Mouse (Mus musculus): ENCODE data around the gene N4bp1. TPM values are rescaled to one million over a fixed set of nuclear protein-coding genes. Genes with fewer than 3 reads are reported as not detected.

The N4bp1 gene
- polyA plus RNA-seq, 1 experiment from 2014 or later: 9.6 TPM

DNA sequence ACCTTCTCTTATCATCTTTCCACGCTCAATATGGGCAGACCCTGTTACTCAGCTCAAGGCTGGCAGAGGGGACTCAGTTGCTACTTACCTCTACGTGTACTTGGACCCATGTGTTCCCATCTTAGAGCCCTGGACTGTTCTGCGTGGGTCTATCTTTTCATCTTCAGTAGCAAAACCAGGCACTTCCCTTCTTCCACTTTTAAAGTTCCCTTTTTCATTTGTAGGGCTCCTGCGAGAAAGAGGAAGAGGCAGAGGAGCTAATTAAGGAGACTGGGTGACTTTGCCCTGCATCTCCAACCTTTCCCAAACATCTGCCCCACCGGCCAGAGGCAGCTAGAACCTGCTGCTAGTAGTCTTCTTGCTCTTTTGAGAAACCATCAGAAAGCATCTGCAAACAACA, 35.9 kb upstream of the N4bp1 start:
- no peak overlapping the region for H3K27ac ChIP-seq (ENCODE audit: low read depth, low read length)
- peaks cover 10% of the 10 kb centered on the region for H3K4me1 ChIP-seq (ENCODE audit: control insufficient read depth, insufficient read depth, low read length)
- H3K9ac ChIP-seq (ENCODE audit: low read depth, low read length): no peak overlapping the region
- H3K27me3 ChIP-seq (ENCODE audit: control insufficient read depth, insufficient read depth, low read length): no peaks in the 10 kb centered on the region
- 17% methylated on average over 5 of the region's 5 CpGs for WGBS (ENCODE audit: insufficient replicate concordance)
- no peak for ATAC-seq (replicated peaks; ENCODE audit: insufficient number of reproducible peaks, low FRiP score, low TSS enrichment)
- no peaks in the 10 kb centered on the region for H3K9me3 ChIP-seq (replicated peaks; ENCODE audit: control insufficient read depth, low read length)
- no peak overlapping the region for H3K4me3 ChIP-seq (ENCODE audit: low read depth, low read length)
- no peak overlapping the region for H3K4me2 ChIP-seq
- H3K36me3 ChIP-seq (ENCODE audit: control insufficient read depth, insufficient read depth, low read length): no peaks in the 10 kb centered on the region

DNA sequence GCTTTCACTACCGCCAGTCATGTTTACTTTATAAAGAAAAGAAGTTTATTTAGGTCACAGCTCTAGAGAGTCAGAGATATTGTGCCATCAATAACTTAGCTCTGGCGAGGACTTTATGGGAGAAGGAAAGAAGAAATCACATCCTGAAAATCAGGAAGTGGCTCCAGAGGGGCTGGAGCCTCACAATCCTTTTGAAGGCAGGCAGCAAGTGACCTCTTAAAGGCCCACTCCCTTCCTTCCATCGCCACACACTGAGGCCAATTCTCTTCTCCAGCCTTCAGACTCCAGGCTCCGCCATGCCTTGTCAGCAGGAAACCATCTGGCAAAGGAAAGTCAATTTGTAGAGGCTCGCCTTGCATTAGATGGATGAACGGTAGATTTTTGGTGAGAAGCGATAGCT, 35.4 kb upstream of the N4bp1 start:
- Histone ChIP-seq H3K9me3 (replicated peaks; ENCODE audit: control insufficient read depth, low read length) (no peaks in the 10 kb centered on the region), H3K27me3 (ENCODE audit: control insufficient read depth, insufficient read depth, low read length) (no peaks in the 10 kb centered on the region), H3K27ac (ENCODE audit: low read depth, low read length) (no peak overlapping the region), H3K9ac (ENCODE audit: low read depth, low read length) (no peak overlapping the region), H3K36me3 (ENCODE audit: control insufficient read depth, insufficient read depth, low read length) (no peaks in the 10 kb centered on the region), H3K4me1 (ENCODE audit: control insufficient read depth, insufficient read depth, low read length) (peaks cover 10% of the 10 kb centered on the region), H3K4me3 (ENCODE audit: low read depth, low read length) (no peak overlapping the region), H3K4me2 (no peak overlapping the region)
- no peak for ATAC-seq (replicated peaks; ENCODE audit: insufficient number of reproducible peaks, low FRiP score, low TSS enrichment)
- 19% methylated on average over 7 of the region's 7 CpGs for WGBS (ENCODE audit: insufficient replicate concordance)

DNA sequence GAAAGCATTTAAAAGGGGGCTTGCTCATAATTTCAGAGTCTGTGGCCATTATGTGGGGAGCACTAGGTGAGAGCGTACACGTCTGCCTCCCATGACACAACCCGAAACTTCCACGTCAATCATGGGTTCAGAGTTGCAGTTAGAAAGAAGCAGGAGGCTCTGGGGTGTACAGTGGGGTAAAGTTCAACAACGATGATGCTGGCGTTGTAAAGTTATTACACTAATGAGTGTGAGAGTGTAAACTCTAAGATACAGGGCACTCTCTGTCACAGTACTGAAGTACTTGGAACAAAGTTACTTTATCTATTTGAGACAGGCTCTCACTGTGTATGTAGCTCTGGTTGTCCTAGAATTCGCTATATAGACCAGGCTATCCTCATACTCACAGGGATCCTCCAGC, 35.0 kb upstream of the N4bp1 start:
- Histone ChIP-seq H3K9ac (ENCODE audit: low read depth, low read length) (no peak overlapping the region), H3K27me3 (ENCODE audit: control insufficient read depth, insufficient read depth, low read length) (no peaks in the 10 kb centered on the region), H3K4me1 (ENCODE audit: control insufficient read depth, insufficient read depth, low read length) (peaks cover 10% of the 10 kb centered on the region), H3K36me3 (ENCODE audit: control insufficient read depth, insufficient read depth, low read length) (no peaks in the 10 kb centered on the region), H3K4me2 (no peak overlapping the region), H3K9me3 (replicated peaks; ENCODE audit: control insufficient read depth, low read length) (no peaks in the 10 kb centered on the region), H3K4me3 (ENCODE audit: low read depth, low read length) (no peak overlapping the region), H3K27ac (ENCODE audit: low read depth, low read length) (no peak overlapping the region; the same call in 1 of the 2 replicates)
- no peak for ATAC-seq (replicated peaks; ENCODE audit: insufficient number of reproducible peaks, low FRiP score, low TSS enrichment)
- WGBS (ENCODE audit: insufficient replicate concordance): 77% methylated on average over 7 of the region's 7 CpGs

DNA sequence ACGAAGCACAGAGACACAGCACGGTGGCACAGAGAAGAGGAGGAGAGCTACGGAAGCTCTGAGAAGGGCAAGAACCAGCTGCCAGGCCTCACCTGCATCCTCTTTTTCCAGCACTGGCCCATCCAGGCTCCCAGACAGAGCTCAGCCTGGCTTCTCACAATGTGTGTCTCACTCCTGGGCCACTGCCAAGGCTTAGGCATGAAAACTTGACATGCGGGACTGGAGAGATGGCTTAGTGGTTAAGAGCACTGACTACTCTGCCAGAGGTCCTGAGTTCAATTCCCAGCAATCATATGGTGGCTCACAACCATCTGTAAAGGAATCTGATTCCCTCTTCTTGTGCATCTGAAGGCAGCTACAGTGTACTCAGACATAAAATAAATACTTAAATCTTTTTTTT, 34.2 kb upstream of the N4bp1 start:
- WGBS (ENCODE audit: insufficient replicate concordance): 77% methylated on average over 4 of the region's 4 CpGs
- Histone ChIP-seq H3K27me3 (ENCODE audit: control insufficient read depth, insufficient read depth, low read length) (no peaks in the 10 kb centered on the region), H3K9ac (ENCODE audit: low read depth, low read length) (no peak overlapping the region), H3K27ac (ENCODE audit: low read depth, low read length) (no peak overlapping the region), H3K9me3 (replicated peaks; ENCODE audit: control insufficient read depth, low read length) (no peaks in the 10 kb centered on the region), H3K36me3 (ENCODE audit: control insufficient read depth, insufficient read depth, low read length) (no peaks in the 10 kb centered on the region), H3K4me2 (no peak overlapping the region), H3K4me1 (ENCODE audit: control insufficient read depth, insufficient read depth, low read length) (peaks cover 10% of the 10 kb centered on the region), H3K4me3 (ENCODE audit: low read depth, low read length) (no peak overlapping the region)
- no peak for ATAC-seq (replicated peaks; ENCODE audit: insufficient number of reproducible peaks, low FRiP score, low TSS enrichment)

DNA sequence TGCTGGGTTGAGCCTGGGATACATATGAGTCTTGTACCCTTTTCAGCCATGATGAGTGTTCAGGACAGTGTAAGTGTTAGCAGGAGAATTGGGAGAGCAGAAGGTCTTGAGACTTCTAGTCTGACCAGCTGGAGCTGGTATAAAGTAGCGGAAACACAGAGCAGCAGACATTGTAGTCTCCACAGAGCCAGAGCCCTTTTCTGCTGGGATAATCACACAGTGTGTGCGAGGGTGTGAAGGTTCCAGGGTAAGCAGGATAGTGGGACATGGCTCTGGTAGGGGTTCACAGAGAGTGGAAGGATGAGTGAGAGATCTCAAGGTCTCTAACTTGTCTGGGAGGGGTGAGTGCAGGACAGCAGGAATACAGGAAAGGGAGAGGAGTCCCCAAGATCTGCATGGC, 33.0 kb upstream of the N4bp1 start:
- Histone ChIP-seq H3K36me3 (ENCODE audit: control insufficient read depth, insufficient read depth, low read length) (no peaks in the 10 kb centered on the region), H3K9ac (ENCODE audit: low read depth, low read length) (no peak overlapping the region), H3K27ac (ENCODE audit: low read depth, low read length) (no peak overlapping the region), H3K9me3 (replicated peaks; ENCODE audit: control insufficient read depth, low read length) (no peaks in the 10 kb centered on the region), H3K4me2 (no peak overlapping the region), H3K4me1 (ENCODE audit: control insufficient read depth, insufficient read depth, low read length) (peaks cover 8% of the 10 kb centered on the region; the same call in 1 of the 2 replicates), H3K4me3 (ENCODE audit: low read depth, low read length) (no peak overlapping the region), H3K27me3 (ENCODE audit: control insufficient read depth, insufficient read depth, low read length) (no peaks in the 10 kb centered on the region)
- 85% methylated on average over 2 of the region's 2 CpGs for WGBS (ENCODE audit: insufficient replicate concordance)
- no peak for ATAC-seq (replicated peaks; ENCODE audit: insufficient number of reproducible peaks, low FRiP score, low TSS enrichment)

DNA sequence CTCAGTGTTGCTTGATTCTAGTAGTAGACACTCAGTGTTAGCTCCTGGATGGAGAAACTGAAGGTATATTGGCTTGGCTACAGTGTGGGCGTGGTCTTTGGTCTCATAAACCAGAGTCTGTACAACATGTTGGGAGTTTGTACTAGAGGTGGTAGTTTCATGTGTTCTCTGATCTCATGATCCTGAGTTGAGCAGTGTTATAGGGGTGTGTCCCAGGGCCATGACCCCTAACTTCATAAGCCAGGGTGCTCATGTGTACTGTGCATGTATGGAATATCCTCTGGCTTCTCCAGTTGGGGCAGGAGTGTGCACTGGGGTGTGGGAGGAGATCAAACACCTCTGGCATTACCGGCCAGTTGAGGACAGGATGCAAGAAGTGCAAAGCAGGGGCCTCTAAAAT, 32.6 kb upstream of the N4bp1 start:
- no peaks in the 10 kb centered on the region for H3K9me3 ChIP-seq (replicated peaks; ENCODE audit: control insufficient read depth, low read length)

DNA sequence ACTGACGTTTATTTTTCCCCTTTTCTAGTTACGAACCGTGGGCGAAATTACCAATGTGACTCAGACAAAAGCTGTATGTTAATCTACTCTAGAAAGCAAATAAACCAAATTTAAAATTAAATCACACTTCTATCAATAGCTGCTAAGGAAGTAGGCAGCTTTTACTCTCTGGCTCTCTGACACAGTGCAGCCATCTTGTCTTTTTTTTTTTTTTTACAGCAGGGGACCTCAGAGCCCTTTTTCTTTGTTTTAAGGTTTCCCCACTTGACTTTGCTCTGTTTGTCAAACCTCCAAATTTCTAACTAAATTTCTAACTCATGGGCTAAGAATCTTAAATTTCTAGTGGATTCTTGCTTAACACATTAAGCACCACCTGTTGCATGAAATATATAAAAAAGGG, 31.3 kb upstream of the N4bp1 start:
- H3K27ac ChIP-seq (ENCODE audit: low read depth, low read length): no peak overlapping the region
- H3K36me3 ChIP-seq (ENCODE audit: control insufficient read depth, insufficient read depth, low read length): no peaks in the 10 kb centered on the region
- no peak overlapping the region for H3K4me3 ChIP-seq (ENCODE audit: low read depth, low read length)
- H3K27me3 ChIP-seq (ENCODE audit: control insufficient read depth, insufficient read depth, low read length): 0 out of 2 replicates have a peak, but pooled peaks cover 2% of the 10 kb centered on the region
- 74% methylated on average over 4 of the region's 4 CpGs for WGBS (ENCODE audit: insufficient replicate concordance)
- H3K9ac ChIP-seq (ENCODE audit: low read depth, low read length): no peak overlapping the region
- H3K9me3 ChIP-seq (replicated peaks; ENCODE audit: control insufficient read depth, low read length): no peaks in the 10 kb centered on the region
- H3K4me2 ChIP-seq: no peak overlapping the region
- H3K4me1 ChIP-seq (ENCODE audit: control insufficient read depth, insufficient read depth, low read length): peaks cover 8% of the 10 kb centered on the region; the same call in 1 of the 2 replicates
- no peak for ATAC-seq (replicated peaks; ENCODE audit: insufficient number of reproducible peaks, low FRiP score, low TSS enrichment)

More for the DNA sequence above, 32.6 kb upstream of the N4bp1 start:
- Histone ChIP-seq H3K27ac (ENCODE audit: low read depth, low read length) (no peak overlapping the region), H3K4me3 (ENCODE audit: low read depth, low read length) (no peak overlapping the region), H3K9ac (ENCODE audit: low read depth, low read length) (no peak overlapping the region), H3K4me2 (no peak overlapping the region), H3K27me3 (ENCODE audit: control insufficient read depth, insufficient read depth, low read length) (no peaks in the 10 kb centered on the region), H3K36me3 (ENCODE audit: control insufficient read depth, insufficient read depth, low read length) (no peaks in the 10 kb centered on the region), H3K4me1 (ENCODE audit: control insufficient read depth, insufficient read depth, low read length) (peaks cover 8% of the 10 kb centered on the region; the same call in 1 of the 2 replicates)
- no peak for ATAC-seq (replicated peaks; ENCODE audit: insufficient number of reproducible peaks, low FRiP score, low TSS enrichment)
- 73% methylated on average over 2 of the region's 2 CpGs for WGBS (ENCODE audit: insufficient replicate concordance)

DNA sequence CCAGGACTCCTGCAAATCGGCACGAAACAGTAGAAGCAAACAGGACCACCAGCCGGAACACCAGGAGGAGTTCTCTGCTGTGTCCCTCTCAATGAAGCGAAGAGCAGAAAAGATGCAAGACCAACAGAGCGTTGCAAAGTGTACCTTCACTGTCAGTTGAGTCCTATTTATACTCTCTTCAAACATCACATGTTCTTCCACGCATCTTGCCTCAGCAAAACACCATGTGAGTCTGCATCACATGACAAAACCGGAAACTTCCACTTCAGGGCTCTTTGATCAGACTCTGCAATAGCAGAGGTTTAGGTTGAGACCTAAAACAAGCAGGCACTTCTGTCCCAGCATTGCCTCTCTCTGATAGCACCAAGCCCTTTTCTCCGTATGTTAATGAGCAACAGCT, 26.1 kb upstream of the N4bp1 start:
- WGBS (ENCODE audit: insufficient replicate concordance): 85% methylated on average over 8 of the region's 8 CpGs
- ATAC-seq (replicated peaks; ENCODE audit: insufficient number of reproducible peaks, low FRiP score, low TSS enrichment): no peak
- H3K4me1 ChIP-seq (ENCODE audit: control insufficient read depth, insufficient read depth, low read length): no peaks in the 10 kb centered on the region
- H3K36me3 ChIP-seq (ENCODE audit: control insufficient read depth, insufficient read depth, low read length): no peaks in the 10 kb centered on the region
- no peak overlapping the region for H3K27ac ChIP-seq (ENCODE audit: low read depth, low read length)
- H3K4me2 ChIP-seq: no peak overlapping the region
- H3K27me3 ChIP-seq (ENCODE audit: control insufficient read depth, insufficient read depth, low read length): 0 out of 2 replicates have a peak, but pooled peaks cover 2% of the 10 kb centered on the region
- H3K9me3 ChIP-seq (replicated peaks; ENCODE audit: control insufficient read depth, low read length): no peaks in the 10 kb centered on the region
- no peak overlapping the region for H3K4me3 ChIP-seq (ENCODE audit: low read depth, low read length)
- H3K9ac ChIP-seq (ENCODE audit: low read depth, low read length): no peak overlapping the region

DNA sequence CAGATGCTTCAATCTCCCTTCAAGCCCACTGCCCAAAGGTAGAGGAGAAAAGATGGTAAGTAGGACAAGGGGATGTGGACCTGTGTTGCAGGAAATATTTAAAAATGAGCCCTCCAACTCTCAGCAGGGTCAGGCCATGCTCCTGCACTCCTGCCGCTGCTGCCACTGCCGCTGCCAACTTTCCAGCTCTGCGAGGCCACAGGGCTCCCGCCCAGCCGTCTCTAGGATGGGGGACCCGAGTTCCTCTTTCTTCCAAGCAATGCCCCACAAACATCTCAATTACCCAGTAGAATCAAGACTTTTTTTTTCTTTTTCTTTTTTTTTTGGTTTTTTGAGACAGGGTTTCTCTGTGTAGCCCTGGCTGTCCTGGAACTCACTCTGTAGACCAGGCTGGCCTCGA, 25.2 kb upstream of the N4bp1 start:
- no peak for ATAC-seq (replicated peaks; ENCODE audit: insufficient number of reproducible peaks, low FRiP score, low TSS enrichment)
- Histone ChIP-seq H3K9me3 (replicated peaks; ENCODE audit: control insufficient read depth, low read length) (no peaks in the 10 kb centered on the region), H3K27me3 (ENCODE audit: control insufficient read depth, insufficient read depth, low read length) (0 out of 2 replicates have a peak, but pooled peaks cover 2% of the 10 kb centered on the region), H3K4me2 (no peak overlapping the region), H3K4me1 (ENCODE audit: control insufficient read depth, insufficient read depth, low read length) (no peaks in the 10 kb centered on the region), H3K9ac (ENCODE audit: low read depth, low read length) (no peak overlapping the region), H3K4me3 (ENCODE audit: low read depth, low read length) (no peak overlapping the region), H3K27ac (ENCODE audit: low read depth, low read length) (no peak overlapping the region), H3K36me3 (ENCODE audit: control insufficient read depth, insufficient read depth, low read length) (no peaks in the 10 kb centered on the region)
- 78% methylated on average over 7 of the region's 7 CpGs for WGBS (ENCODE audit: insufficient replicate concordance)

Measured in heart, embryonic 11.5 days (tissue).